Mouse (Mus musculus) lung, adult 2 months (tissue): ENCODE measurements at regions not wholly inside any gene's neighbourhood (a gene's known extent, or its start where the extent isn't known, plus 50 kb on each side); places are given as distances from the start of the nearest gene placed in this dataset.

Source experiments
- CTCF ChIP-seq: fragments of 200-500 bp; IDR thresholded peaks from 2 replicates; pipeline ENCODE4 v1.5.1; 2011; ENCODE audit warnings: mild to moderate bottlenecking, low read length, control low read depth; ENCODE audit not compliant: insufficient read depth
- POLR2A ChIP-seq: fragments of 200-500 bp; IDR thresholded peaks from 2 replicates; pipeline ENCODE4 v1.6.1; 2011; ENCODE audit warnings: low read depth, mild to moderate bottlenecking, control low read depth, low read length, borderline replicate concordance; ENCODE audit errors: extremely low read depth

GRCm38 (mm10) chr2:72655864-72656263 is 179.9 kb downstream of the Cdca7 start:
- TF ChIP-seq POLR2A (no peak), CTCF (peak; percentile 4; the same call in 1 of the 2 replicates)
